Mouse (Mus musculus) CD4-positive, CD25-positive, alpha-beta regulatory T cell, adult 2 months (primary cell): Measurements from ENCODE around the gene Mapk10.

ENCODE experiments used
- DNase-seq: peaks from one replicate; pipeline ENCODE4 v3.0.0-alpha.2; 2012; ENCODE audit warnings: low read depth, low spot score

Mapk10 gene

DNA sequence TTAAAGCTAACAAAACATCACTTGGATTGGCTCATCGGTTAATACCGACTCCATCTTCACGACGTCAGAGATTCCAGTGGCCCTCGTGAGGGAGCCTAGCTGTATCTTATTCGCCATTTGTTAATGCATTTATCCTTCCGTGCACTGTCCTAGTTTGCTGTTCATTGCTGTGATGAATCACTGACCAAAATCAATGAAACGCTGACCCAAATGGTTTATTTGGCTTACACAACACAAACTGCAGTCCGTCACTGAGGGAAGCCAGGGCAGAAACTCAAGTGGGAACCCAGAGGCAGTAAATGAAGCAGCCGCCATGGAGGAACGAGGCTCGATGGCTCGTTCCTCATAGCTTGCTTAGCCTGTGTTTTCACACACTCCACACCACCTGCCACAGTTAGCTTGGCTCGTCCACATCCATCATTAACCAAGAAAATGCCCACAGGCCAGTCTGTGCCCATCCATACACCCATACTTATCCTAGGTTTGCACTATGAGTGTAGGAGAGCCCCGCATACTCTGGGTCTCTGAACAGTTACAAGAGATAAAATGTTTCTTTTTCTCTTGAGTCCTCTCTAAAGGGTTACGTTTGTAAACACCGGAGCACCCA, 140.0 kb downstream of the Mapk10 start:
- no peak for DNase-seq

DNA sequence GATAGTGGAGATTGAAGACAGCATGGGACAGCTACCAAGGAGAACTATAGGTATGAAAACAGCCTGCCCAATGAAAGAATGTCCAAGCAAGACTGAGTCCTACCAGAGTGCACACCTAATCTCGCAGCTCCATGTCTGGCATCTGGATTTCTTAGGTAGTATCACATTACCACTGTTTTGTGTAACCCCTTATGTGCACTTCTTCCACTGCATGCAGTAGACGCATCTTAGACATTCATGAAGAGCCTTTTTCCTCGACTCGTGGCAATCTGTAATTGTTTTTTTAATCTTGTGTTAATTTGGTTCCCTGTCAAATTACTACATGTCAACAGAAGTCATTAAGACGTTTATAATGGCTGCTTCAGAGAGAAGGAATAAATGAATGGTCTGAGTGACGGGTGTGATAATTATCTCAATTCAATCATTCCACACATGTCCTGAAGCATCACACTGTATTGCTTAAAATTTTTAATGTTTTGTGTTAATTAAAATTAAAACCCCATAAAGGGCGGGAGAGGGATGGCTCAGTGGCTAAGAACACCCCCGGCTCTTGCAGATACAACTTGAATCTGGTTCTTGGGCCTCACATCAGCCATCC, 160.7 kb downstream of the Mapk10 start:
- DNase-seq = no peak

DNA sequence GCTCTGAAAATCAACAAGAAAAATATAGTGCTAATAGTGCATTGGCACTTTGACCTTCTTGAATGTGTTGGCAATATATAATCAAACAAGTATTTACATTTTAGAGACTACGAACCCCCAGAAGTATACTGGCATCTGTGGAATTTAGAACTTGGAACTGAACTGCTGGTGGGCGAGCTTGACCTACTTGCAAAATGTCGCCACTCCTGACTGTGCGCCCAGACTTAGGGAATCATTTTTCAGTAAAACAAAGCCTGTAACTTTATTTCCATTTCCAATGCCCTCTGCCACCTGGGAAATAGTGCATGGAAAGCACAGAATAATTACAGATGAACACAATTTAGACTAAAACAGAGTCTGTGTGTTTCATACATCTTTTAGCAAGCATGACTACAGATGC, 163.1 kb downstream of the Mapk10 start:
- DNase-seq = no peak

- DNase-seq = no peak
These were observed 173.4 kb downstream of the Mapk10 start for GRCm38 (mm10) chr5:103037752-103038151.

DNA sequence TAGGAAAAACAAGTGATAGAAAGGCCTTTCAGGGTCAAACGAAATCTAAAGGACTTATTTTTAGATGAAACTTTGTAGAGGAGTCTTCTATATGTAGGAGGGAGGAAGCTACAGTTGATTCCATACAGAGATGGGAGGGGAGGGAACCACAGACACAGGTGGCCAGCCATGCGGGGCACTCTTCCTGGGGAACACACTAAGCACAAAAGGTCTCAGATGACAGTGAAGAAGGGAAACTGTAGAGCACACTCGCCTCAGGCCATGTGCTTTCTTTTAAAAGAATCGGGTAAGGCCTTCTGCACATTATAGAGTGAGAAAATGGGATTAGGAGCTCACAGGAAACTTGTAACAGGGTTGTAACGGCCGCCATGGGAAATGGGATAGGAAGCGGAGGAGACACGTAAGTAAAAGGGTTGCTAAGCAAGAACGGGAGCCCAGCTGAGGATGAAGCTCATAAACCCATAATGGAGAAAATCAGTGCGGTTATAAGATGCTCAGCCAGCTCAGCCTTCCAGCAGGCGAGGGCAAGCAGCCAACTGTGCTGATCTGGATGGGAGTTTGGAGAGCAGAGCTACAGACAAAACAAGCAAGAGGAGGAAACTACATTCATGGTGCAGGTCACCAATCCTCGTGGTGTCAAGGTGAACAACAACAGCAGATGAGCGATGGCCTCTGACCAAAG, 182.1 kb downstream of the Mapk10 start:
- DNase-seq = no peak

GRCm38 (mm10) chr5:103022504-103023172, 188.5 kb downstream of the Mapk10 start:
- DNase-seq = no peak

GRCm38 (mm10) chr5:103021479-103021878, 189.7 kb downstream of the Mapk10 start:
- no peak for DNase-seq

GRCm38 (mm10) chr5:103020954-103021353, 190.2 kb downstream of the Mapk10 start:
- no peak for DNase-seq

GRCm38 (mm10) chr5:103020127-103020526, 191.0 kb downstream of the Mapk10 start:
- no peak for DNase-seq

- no peak for DNase-seq
These were observed 193.5 kb downstream of the Mapk10 start for GRCm38 (mm10) chr5:103017637-103018036.

- DNase-seq = no peak
These were observed 196.8 kb downstream of the Mapk10 start for GRCm38 (mm10) chr5:103014309-103014708.

GRCm38 (mm10) chr5:103008894-103009293, 202.2 kb downstream of the Mapk10 start:
- DNase-seq = no peak

DNA sequence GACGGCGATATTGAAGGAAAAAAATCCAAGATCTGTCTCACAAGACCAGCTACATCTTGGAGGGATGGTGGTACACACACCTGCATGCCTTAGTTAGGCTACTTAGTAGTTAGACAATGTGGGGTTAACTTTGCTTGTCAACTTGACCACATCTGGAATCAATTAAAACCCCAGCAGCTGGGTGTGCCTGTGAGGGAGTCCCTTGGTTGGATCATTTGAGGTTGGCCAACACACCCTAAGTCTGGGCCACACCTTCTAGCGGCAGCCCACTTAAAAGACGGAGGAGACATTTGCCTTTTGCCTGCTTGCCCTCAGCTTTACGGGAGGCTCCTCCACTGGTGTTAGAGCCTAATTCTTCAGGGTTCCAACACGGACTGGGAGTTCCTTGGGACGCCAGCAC, 209.0 kb downstream of the Mapk10 start:
- no peak for DNase-seq

DNA sequence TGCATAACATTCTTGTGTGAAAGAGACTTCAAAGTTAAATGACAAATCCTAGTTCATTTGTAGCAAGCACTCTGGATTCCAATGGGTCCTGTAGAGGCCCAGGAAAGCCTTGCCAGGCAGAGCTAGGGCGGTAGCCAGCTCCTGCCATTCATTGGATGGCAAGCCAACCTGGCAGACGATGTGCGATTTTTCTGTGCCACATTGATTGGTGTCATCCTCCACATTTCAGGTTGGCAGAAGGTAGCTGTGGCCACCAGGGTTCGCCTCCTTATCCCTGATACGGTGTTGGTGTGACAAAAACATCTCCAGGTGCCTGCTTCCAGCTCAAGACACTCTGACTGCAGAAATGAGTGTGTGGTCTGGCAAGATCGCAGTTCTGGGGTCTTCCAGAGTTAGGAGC, 210.6 kb downstream of the Mapk10 start:
- DNase-seq = no peak

DNA sequence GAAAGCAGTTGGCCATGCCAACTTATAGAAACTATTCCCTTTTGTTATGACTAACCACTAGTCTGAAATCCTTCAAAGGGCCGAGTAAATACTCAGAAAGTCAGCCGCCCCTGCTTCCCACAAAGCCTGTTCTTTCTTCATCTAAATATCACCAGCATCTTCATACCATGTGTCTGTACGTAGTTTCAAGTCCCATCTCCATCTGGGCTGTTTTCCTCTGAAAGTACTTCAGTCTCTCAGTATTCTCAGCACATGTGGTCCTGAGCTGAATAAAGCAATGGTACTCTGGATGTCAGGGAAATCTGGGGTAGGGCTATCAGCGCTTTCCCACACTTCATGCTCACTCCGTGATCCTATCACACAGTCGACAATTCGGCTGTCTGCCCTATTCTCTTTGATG, 212.6 kb downstream of the Mapk10 start:
- no peak for DNase-seq

DNA sequence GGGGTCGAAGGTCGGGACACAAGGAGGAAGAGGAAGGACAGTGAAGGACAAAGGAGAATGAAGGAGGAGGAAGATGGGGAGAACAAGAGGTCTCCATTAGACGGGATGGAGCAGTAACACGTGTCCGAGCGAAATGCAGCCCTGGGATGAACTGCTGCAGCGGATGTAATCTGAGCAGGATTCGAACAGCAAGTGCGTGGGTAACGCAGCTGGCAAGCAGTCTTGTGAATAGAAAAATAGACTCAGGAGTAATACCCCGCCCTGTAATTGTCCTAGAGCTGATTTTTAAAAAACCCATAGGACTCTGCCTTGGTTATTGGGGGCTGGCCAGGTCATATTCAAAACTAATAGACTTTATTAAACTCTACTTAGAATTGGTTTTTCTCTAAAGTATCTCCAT, 213.2 kb downstream of the Mapk10 start:
- DNase-seq = no peak

DNA sequence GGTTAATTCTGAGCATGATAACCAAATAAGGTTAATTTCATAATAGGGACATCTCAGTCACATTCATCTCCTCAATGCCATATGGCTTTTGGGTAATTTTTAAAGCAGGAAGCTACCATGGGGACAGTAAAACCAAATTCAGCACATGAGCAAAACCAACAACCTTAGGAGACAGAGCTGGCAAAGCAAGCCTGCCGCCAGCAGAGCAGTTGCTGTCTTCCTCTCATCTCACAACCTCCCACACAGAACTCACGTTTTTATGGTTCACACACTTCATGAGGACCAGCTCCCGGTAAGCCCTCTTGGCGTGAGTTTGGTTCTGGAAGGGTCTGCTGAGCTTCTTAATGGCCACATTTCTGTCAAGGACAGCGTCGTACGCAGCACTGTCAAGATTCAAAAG, 214.8 kb downstream of the Mapk10 start:
- DNase-seq = no peak

DNA sequence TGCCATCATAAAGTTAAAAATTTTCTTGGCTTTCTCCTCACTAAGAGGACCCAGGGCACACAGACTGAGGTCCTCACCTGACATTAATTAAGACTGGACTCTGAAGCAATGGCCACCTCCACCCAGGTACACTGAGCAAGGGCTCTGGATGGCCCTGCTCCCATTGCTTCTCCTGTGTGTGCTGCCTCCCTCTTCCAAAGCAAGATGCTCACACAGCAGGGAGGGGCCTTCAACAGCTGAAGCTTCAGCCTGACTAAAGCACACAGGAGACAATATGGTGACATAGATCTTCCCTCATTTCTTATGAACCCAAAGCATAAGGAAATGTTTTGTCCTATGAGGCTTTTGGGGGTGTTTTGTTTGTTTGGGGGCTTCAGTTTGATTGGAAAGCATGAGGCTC, 215.2 kb downstream of the Mapk10 start:
- DNase-seq = no peak

DNA sequence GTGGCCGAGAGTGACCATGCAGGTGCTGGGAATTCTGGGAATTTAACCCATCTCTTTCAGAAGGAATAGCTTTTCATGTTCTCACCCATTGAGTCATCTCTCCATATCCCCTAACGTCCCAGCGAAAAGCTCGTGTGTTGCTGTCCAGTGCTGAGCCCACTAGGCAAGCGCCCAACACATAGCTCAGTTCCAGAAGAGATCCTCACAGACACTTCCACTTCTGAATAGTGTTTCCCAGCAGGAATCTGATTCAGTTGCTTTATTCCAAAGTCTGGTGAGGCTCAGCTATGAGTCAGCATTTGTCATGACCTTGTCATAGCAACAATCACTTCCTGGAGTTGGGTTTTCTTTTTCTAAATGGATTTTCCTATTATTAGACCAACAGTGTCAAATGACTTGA, 217.2 kb downstream of the Mapk10 start:
- DNase-seq = no peak

DNA sequence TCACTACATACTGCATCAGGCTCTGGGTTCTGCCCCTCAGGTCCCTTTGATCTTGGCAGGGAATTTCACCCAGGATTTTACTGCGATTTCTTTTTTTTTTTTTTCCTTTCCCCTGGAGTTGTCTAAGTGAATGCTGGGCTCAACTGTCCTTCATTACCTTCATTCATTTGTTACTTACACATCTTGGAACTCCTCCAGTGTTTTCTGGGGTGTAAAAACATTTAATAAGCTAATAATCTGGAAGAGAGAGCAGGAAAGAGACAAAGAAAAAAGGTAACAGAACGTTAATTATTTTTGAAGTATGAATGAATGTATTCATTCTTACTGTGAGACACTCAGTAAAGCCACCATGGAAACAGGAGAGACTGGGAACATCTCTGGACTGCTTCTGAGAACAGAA, 219.4 kb downstream of the Mapk10 start:
- no peak for DNase-seq

DNA sequence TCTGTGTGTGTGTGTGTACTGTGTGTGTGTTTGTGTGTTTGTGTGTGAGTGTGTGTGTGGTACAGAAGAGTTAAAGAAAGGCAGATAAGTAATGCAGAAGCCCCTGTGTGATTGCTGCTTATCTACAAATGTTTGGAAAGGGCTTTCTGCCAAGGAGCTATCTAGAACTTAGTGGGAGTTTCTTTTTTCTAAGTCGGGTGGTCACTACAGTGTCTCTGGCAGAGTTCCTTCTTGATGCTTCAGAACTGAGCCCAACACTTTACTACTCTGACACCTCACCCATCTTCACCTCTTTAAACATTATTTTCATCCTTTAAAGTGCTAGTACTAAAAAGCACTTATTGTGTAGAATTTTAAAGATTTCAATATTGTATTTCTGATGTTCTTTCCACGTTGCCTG, 232.8 kb downstream of the Mapk10 start:
- no peak for DNase-seq

DNA sequence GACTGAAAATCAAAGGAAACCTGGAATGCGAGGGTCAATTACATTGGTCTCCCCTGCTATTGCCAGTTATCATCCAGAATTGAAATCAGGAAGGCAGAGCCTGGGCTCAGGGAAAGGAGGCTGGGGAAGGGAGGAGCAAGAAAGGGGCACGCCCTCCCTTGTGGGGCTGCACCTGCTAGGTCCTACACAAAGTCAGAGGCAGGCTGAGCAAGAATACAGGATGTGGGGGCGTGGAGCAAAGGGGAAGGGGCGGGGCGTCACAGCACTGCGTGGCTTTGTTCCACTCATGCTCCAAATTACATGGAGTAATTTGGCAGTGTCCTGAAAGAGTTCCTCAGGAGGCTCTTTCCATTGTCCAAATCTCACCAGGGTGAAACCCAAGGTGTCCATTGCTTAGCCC, 234.0 kb downstream of the Mapk10 start:
- DNase-seq = no peak

- DNase-seq = no peak
These were observed 234.6 kb downstream of the Mapk10 start for GRCm38 (mm10) chr5:102976540-102976939.
